Mouse (Mus musculus) C2C12 (cell line): ENCODE measurements around the gene 1700029J07Rik.

Experiments
- CTCF ChIP-seq: IDR thresholded peaks from one replicate; pipeline ENCODE4 v1.5.1; 2011; ENCODE audit not compliant: control insufficient read depth, insufficient read depth, insufficient read length
- FOSL1 ChIP-seq: IDR thresholded peaks from one replicate; pipeline ENCODE4 v1.8.0; 2011; ENCODE audit warnings: mild to moderate bottlenecking, low read length; ENCODE audit not compliant: poor library complexity, insufficient read depth, severe bottlenecking
- MAX ChIP-seq: IDR thresholded peaks from one replicate; pipeline ENCODE4 v1.6.1; 2011; ENCODE audit warnings: mild to moderate bottlenecking, control low read depth
- MYOG ChIP-seq: IDR thresholded peaks from one replicate; pipeline ENCODE4 v1.6.1; 2011; ENCODE audit not compliant: control insufficient read depth, insufficient read length; ENCODE audit errors: extremely low read depth
- USF1 ChIP-seq: IDR thresholded peaks from one replicate; pipeline ENCODE4 v1.6.1; 2011; ENCODE audit warnings: low read depth, mild to moderate bottlenecking, control low read depth, moderate library complexity

DNA sequence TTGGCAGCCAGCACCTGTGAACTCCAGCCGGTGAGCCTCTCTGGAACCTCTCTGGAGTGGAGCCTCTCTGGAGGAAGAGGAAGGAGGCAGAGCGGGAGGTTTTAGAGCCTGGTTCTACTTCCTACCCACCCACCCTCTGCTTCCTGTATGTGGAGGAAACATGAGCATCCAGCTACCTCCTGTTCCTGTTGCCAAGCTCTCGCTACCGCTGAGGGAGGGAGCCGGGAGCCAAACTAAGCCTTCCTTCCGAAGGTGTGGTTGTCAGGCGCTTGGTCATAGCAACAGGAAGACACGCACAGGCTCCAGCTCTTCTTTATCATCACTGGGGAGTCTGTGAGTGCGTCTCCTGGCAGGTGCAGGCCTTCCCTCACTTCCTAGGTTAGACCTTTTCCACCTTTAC is 47.2 kb upstream of the 1700029J07Rik start:
- TF ChIP-seq USF1 = no peak
- no peak for TF ChIP-seq CTCF
- TF ChIP-seq FOSL1 = no peak
- TF ChIP-seq MYOG = no peak
- no peak for TF ChIP-seq MAX
